In genomic region chr19:4326881-4327280, GRCm38 (mm10) we compare ENCODE assay signal across 29 mouse cellular contexts. TPM values are rescaled to one million over a fixed set of nuclear protein-coding genes. Genes with fewer than 3 reads are reported as not detected.
DNase-seq lines count a peak whose midpoint lies in the region; ATAC-seq and TF ChIP-seq lines count a peak whose summit lies in the region.
"Had no signal": no experiment of that assay in that cellular context is flagged by ENCODE, and none has a peak within 500 bp of the region (broad histone marks: within the 10 kb centered on the region; RNA-seq: fewer than 3 reads in every experiment).

No protein-coding gene starts in this region.

- intact Hi-C loops in gastrocnemius, adult 2 months (cut with DNase I) = no loop called here

- H3K27ac ChIP-seq in gastrocnemius, adult 2 months = peak overlapping the region; percentile 67; the same call in 1 of the 2 replicates
- no peak overlapping the region for H3K27ac ChIP-seq in midbrain, postnatal 0 days (ENCODE audit: low read depth, low read length)
- no peak overlapping the region for H3K27ac ChIP-seq in midbrain, embryonic 14.5 days (replicated peaks; ENCODE audit: low read depth, low read length)
- H3K27ac ChIP-seq: heart, embryonic 15.5 days; hindbrain, embryonic 13.5 days; limb, embryonic 10.5 days; limb, embryonic 15.5 days; liver, embryonic 13.5 days; neural tube, embryonic 15.5 days; stomach, embryonic 15.5 days had no signal

- H3K4me3 ChIP-seq in gastrocnemius, adult 2 months = no peak overlapping the region
- no peak overlapping the region for H3K4me3 ChIP-seq in midbrain, postnatal 0 days (ENCODE audit: low read depth, low read length)
- H3K4me3 ChIP-seq in midbrain, embryonic 14.5 days (replicated peaks; ENCODE audit: low read depth, low read length) = no peak overlapping the region
- H3K4me3 ChIP-seq: erythroblast, embryonic 14.5 days; heart, embryonic 15.5 days; hindbrain, embryonic 13.5 days; limb, embryonic 10.5 days; limb, embryonic 15.5 days; liver, embryonic 13.5 days; megakaryocyte, embryonic 14.5 days; midbrain, embryonic 13.5 days; neural tube, embryonic 15.5 days; stomach, embryonic 15.5 days had no signal

- H3K9me3 ChIP-seq in midbrain, postnatal 0 days (ENCODE audit: low read length) = no peaks in the 10 kb centered on the region
- H3K9me3 ChIP-seq in midbrain, embryonic 14.5 days (ENCODE audit: control insufficient read depth, low read length) = no peaks in the 10 kb centered on the region
- H3K9me3 ChIP-seq: heart, embryonic 15.5 days; hindbrain, embryonic 13.5 days; limb, embryonic 10.5 days; limb, embryonic 15.5 days; liver, embryonic 13.5 days; megakaryocyte, embryonic 14.5 days; midbrain, embryonic 13.5 days; neural tube, embryonic 15.5 days; stomach, embryonic 15.5 days had no signal

- H3K4me1 ChIP-seq in midbrain, postnatal 0 days (ENCODE audit: insufficient read depth, low read length) = peaks cover 2% of the 10 kb centered on the region; the same call in 1 of the 2 replicates
- peaks cover 3% of the 10 kb centered on the region for H3K4me1 ChIP-seq in midbrain, embryonic 14.5 days (ENCODE audit: control insufficient read depth, insufficient read depth, low read length)
- H3K4me1 ChIP-seq: stomach, embryonic 15.5 days had no signal

- no peak for ATAC-seq in cerebellum, adult (ENCODE audit: insufficient number of reproducible peaks, low FRiP score, low TSS enrichment)
- ATAC-seq in midbrain, postnatal 0 days (ENCODE audit: low FRiP score) = no peak
- ATAC-seq in midbrain, embryonic 14.5 days (ENCODE audit: low FRiP score, low TSS enrichment) = no peak
- ATAC-seq in megakaryocyte-erythroid progenitor cell, adult 5-6 weeks (replicated peaks; ENCODE audit: low FRiP score, low TSS enrichment, poor library complexity, severe bottlenecking) = no peak
- ATAC-seq: CD4-positive, CD25-positive, alpha-beta regulatory T cell, adult 4 months; forebrain, embryonic 16.5 days; intestine, embryonic 16.5 days; lung, postnatal 0 days; midbrain, embryonic 13.5 days had no signal

- H3K4me2 ChIP-seq in midbrain, postnatal 0 days (ENCODE audit: low read depth, low read length, poor library complexity, severe bottlenecking) = no peak overlapping the region
- H3K4me2 ChIP-seq in midbrain, embryonic 14.5 days (ENCODE audit: low read length) = no peak overlapping the region
- H3K4me2 ChIP-seq: heart, embryonic 15.5 days; hindbrain, embryonic 13.5 days; limb, embryonic 15.5 days; liver, embryonic 13.5 days; midbrain, embryonic 13.5 days; neural tube, embryonic 15.5 days; stomach, embryonic 15.5 days had no signal

- H3K27me3 ChIP-seq in midbrain, postnatal 0 days (ENCODE audit: insufficient read depth, low read length) = no peaks in the 10 kb centered on the region
- no peaks in the 10 kb centered on the region for H3K27me3 ChIP-seq in midbrain, embryonic 14.5 days (ENCODE audit: control insufficient read depth, insufficient read depth, low read length)
- H3K27me3 ChIP-seq: heart, embryonic 15.5 days; hindbrain, embryonic 13.5 days; limb, embryonic 15.5 days; liver, embryonic 13.5 days; megakaryocyte, embryonic 14.5 days; midbrain, embryonic 13.5 days; neural tube, embryonic 15.5 days; stomach, embryonic 15.5 days had no signal

- H3K36me3 ChIP-seq in midbrain, postnatal 0 days (ENCODE audit: insufficient read depth, low read length) = peaks cover 50% of the 10 kb centered on the region
- H3K36me3 ChIP-seq in midbrain, embryonic 14.5 days (ENCODE audit: control insufficient read depth, insufficient read depth, low read length) = peaks cover 90% of the 10 kb centered on the region

- no peak overlapping the region for H3K9ac ChIP-seq in midbrain, postnatal 0 days (replicated peaks; ENCODE audit: low read length, poor library complexity, severe bottlenecking)
- H3K9ac ChIP-seq in midbrain, embryonic 14.5 days (replicated peaks; ENCODE audit: low read length) = no peak overlapping the region
- H3K9ac ChIP-seq: heart, embryonic 15.5 days; hindbrain, embryonic 13.5 days; limb, embryonic 15.5 days; liver, embryonic 13.5 days; midbrain, embryonic 13.5 days; neural tube, embryonic 15.5 days; stomach, embryonic 15.5 days had no signal

- WGBS in midbrain, postnatal 0 days = 73% methylated on average over 1 of the region's 1 CpGs
- WGBS in midbrain, embryonic 14.5 days = 82% methylated on average over 1 of the region's 1 CpGs

- TF ChIP-seq CTCF in gastrocnemius, adult 2 months (IDR thresholded peaks at IDR 0.05) = no peak
- TF ChIP-seq CTCF in midbrain, postnatal 0 days (IDR thresholded peaks at IDR 0.05) = no peak

- DNase-seq in cerebellum, adult 9-11 months = peak; percentile 55
- no peak for DNase-seq in gastrocnemius, adult 2 months
- DNase-seq in gastrocnemius, postnatal 10 days = no peak
- peak; percentile 21 for DNase-seq in midbrain, postnatal 0 days (ENCODE audit: low spot score)
- no peak for DNase-seq in midbrain, embryonic 14.5 days
- DNase-seq: adrenal gland, adult 2 months; heart, postnatal 4 days; layer of hippocampus, adult 9-11 months; liver, embryonic 13.5 days; lung, adult 18-20 months; lung, postnatal 4 days; retina, postnatal 1 day; right cerebral cortex, postnatal 25 days; thymus, postnatal 14 days had no signal

RNA-seq across cellular contexts. Expression of gene Grk2, which starts 20.9 kb away (rescaled TPM):
- 10 to 100 TPM; 56.6 to 61.2 TPM for total RNA-seq in gastrocnemius, adult 2 months (2021)
- total RNA-seq in gastrocnemius, postnatal 10 days (2021) = 10 to 100 TPM; 28.1 to 41.2 TPM
- 152 and 257 TPM in 2 replicates for total RNA-seq in midbrain, postnatal 0 days (2014; rRNA removed)
- polyA plus RNA-seq in midbrain, postnatal 0 days (2015; fragmentation: Nextera tagmentation; extraction: Ambion mirVana) = 27.0 and 29.6 TPM in 2 replicates
- polyA plus RNA-seq in midbrain, embryonic 14.5 days (2014; fragmentation: Nextera tagmentation; extraction: Ambion mirVana) = 29.0 and 30.0 TPM in 2 replicates
- total RNA-seq in megakaryocyte-erythroid progenitor cell, adult 5-6 weeks (2014; fragmentation: Nextera tagmentation) = 103 and 118 TPM in 2 replicates
- total RNA-seq in megakaryocyte-erythroid progenitor cell, adult 5-6 weeks (2017) = 81.8 and 93.1 TPM in 2 replicates

RNA-seq across cellular contexts. Expression of gene Ankrd13d, which starts 43.9 kb away (rescaled TPM):
- total RNA-seq in gastrocnemius, adult 2 months (2021) = under 1 TPM; 0.45 to 0.64 TPM
- 1 to 10 TPM; 1.2 to 1.3 TPM for total RNA-seq in gastrocnemius, postnatal 10 days (2021)
- 92.2 and 106 TPM in 2 replicates for total RNA-seq in midbrain, postnatal 0 days (2014; rRNA removed)
- polyA plus RNA-seq in midbrain, postnatal 0 days (2015; fragmentation: Nextera tagmentation; extraction: Ambion mirVana) = 79.1 and 84.8 TPM in 2 replicates
- polyA plus RNA-seq in midbrain, embryonic 14.5 days (2014; fragmentation: Nextera tagmentation; extraction: Ambion mirVana) = 34.5 and 39.3 TPM in 2 replicates
- 1.0 and 2.2 TPM in 2 replicates for total RNA-seq in megakaryocyte-erythroid progenitor cell, adult 5-6 weeks (2014; fragmentation: Nextera tagmentation)
- 0.61 TPM in 1 of 2 replicates, not detected in the other for total RNA-seq in megakaryocyte-erythroid progenitor cell, adult 5-6 weeks (2017)

RNA-seq across cellular contexts. Expression of gene Ssh3, which starts 57.9 kb away (rescaled TPM):
- 1 to 10 TPM; 3.3 to 3.9 TPM for total RNA-seq in gastrocnemius, adult 2 months (2021)
- 1 to 10 TPM; 4.9 to 6.3 TPM for total RNA-seq in gastrocnemius, postnatal 10 days (2021)
- total RNA-seq in midbrain, postnatal 0 days (2014; rRNA removed) = 40.6 and 67.7 TPM in 2 replicates
- 18.6 and 20.7 TPM in 2 replicates for polyA plus RNA-seq in midbrain, postnatal 0 days (2015; fragmentation: Nextera tagmentation; extraction: Ambion mirVana)
- polyA plus RNA-seq in midbrain, embryonic 14.5 days (2014; fragmentation: Nextera tagmentation; extraction: Ambion mirVana) = 8.8 and 12.8 TPM in 2 replicates
- total RNA-seq in megakaryocyte-erythroid progenitor cell, adult 5-6 weeks (2014; fragmentation: Nextera tagmentation) = 5.9 and 27.6 TPM in 2 replicates
- 7.0 and 8.6 TPM in 2 replicates for total RNA-seq in megakaryocyte-erythroid progenitor cell, adult 5-6 weeks (2017)

Comparison
In these comparisons a context has a peak if more than half of its experiments do, and no peak if none do; other contexts are left out.
1. DNase-seq: peak in cerebellum, adult 9-11 months (single experiment) and midbrain, postnatal 0 days (single experiment); none in gastrocnemius, adult 2 months (single experiment), gastrocnemius, postnatal 10 days (single experiment) and midbrain, embryonic 14.5 days (single experiment).
2. RNA of gene Ankrd13d, which starts 43.9 kb away (total RNA-seq): 92.2 to 106 TPM in midbrain, postnatal 0 days; 0.61 to 2.2 TPM in megakaryocyte-erythroid progenitor cell, adult 5-6 weeks, 1.2 to 1.3 TPM in gastrocnemius, postnatal 10 days and 0.45 to 0.64 TPM in gastrocnemius, adult 2 months; every median in the first group is over 10 times any median in the second.